Comparison of ENCODE assay signal across 13 mouse cellular contexts in the genomic region with DNA sequence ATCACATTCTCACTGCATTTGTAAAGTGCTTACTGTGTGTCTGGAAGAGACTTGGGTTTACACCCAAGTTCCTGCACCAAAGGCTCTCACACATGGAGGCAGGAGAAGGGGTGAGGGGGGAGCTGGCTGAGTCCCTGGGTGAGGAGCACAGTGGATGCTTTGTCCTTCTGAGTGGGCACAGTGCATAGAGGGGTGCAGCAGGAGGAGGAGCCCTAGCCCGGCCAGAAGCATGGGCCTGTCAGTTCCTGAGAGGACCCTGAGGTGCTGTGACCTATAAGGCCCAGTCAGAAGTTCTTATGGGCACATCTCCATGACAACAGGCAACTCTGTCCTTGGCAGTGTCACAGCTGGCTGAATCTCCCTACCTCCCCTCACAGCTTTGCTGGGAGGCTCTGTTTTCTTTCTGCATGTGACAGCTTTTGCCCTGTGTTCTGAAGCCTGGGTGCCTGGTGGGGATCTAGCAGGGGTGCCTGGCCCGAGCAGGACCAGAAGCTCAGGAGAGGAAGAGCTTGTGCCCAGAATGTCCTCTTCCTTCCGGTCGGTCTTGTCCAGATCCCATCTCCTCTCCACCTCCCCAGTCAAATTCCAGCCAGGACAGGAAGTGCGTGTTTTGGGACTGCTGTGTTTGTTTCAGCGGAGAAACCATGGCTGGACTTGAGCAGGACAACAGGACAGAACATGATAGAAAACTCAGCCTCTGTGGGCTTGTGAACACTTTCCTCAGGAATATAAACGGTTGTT. TPM values are rescaled to one million over a fixed set of nuclear protein-coding genes. Genes with fewer than 3 reads are reported as not detected.
DNase-seq lines count a peak whose midpoint lies in the region; ATAC-seq lines count a peak whose summit lies in the region.
"Had no signal": no experiment of that assay in that cellular context is flagged by ENCODE, and none has a peak within 500 bp of the region (broad histone marks: within the 10 kb centered on the region; RNA-seq: fewer than 3 reads in every experiment).

No protein-coding gene starts in this region.

- H3K9me3 ChIP-seq in hindbrain, embryonic 15.5 days, result no peaks in the 10 kb centered on the region
- H3K9me3 ChIP-seq in hindbrain, embryonic 12.5 days (replicated peaks), result no peaks in the 10 kb centered on the region
- no peaks in the 10 kb centered on the region for H3K9me3 ChIP-seq in midbrain, embryonic 11.5 days (ENCODE audit: control insufficient read depth, low read length)
- H3K9me3 ChIP-seq in midbrain, embryonic 10.5 days (replicated peaks), result no peaks in the 10 kb centered on the region
- H3K9me3 ChIP-seq: embryonic facial prominence, embryonic 12.5 days; liver, embryonic 15.5 days had no signal

- no peak overlapping the region for H3K9ac ChIP-seq in hindbrain, embryonic 15.5 days
- no peak overlapping the region for H3K9ac ChIP-seq in hindbrain, embryonic 12.5 days
- H3K9ac ChIP-seq in midbrain, embryonic 11.5 days (ENCODE audit: low read length), result no peak overlapping the region
- H3K9ac ChIP-seq: embryonic facial prominence, embryonic 12.5 days; liver, embryonic 15.5 days had no signal

- WGBS in hindbrain, embryonic 15.5 days, result 74% methylated on average over 7 of the region's 7 CpGs
- WGBS in hindbrain, embryonic 12.5 days, result 68% methylated on average over 7 of the region's 7 CpGs
- WGBS in midbrain, embryonic 11.5 days, result 80% methylated on average over 7 of the region's 7 CpGs
- WGBS in midbrain, embryonic 10.5 days, result 78% methylated on average over 7 of the region's 7 CpGs

- H3K27me3 ChIP-seq in hindbrain, embryonic 15.5 days, result no peaks in the 10 kb centered on the region
- H3K27me3 ChIP-seq in hindbrain, embryonic 12.5 days, result no peaks in the 10 kb centered on the region
- H3K27me3 ChIP-seq in midbrain, embryonic 11.5 days (ENCODE audit: control insufficient read depth, insufficient read depth, low read length), result no peaks in the 10 kb centered on the region
- no peaks in the 10 kb centered on the region for H3K27me3 ChIP-seq in midbrain, embryonic 10.5 days (ENCODE audit: low read depth, poor library complexity, severe bottlenecking)
- H3K27me3 ChIP-seq: embryonic facial prominence, embryonic 12.5 days had no signal

- H3K4me1 ChIP-seq in hindbrain, embryonic 15.5 days (replicated peaks), result peaks cover 3% of the 10 kb centered on the region; the same call in 1 of the 2 replicates
- no peaks in the 10 kb centered on the region for H3K4me1 ChIP-seq in hindbrain, embryonic 12.5 days
- 0 out of 2 replicates have a peak, but pooled peaks cover 2% of the 10 kb centered on the region for H3K4me1 ChIP-seq in midbrain, embryonic 11.5 days (ENCODE audit: control insufficient read depth, insufficient read depth, low read length)
- peaks cover 9% of the 10 kb centered on the region; the same call in 1 of the 2 replicates for H3K4me1 ChIP-seq in midbrain, embryonic 10.5 days
- H3K4me1 ChIP-seq: embryonic facial prominence, embryonic 12.5 days had no signal

- peak; percentile 26 to 35 for DNase-seq in adrenal gland, postnatal 36 days
- no peak for DNase-seq in adrenal gland, adult 18-20 months (ENCODE audit: low spot score in 2 of 2)
- peak; percentile 68 for DNase-seq in midbrain, embryonic 11.5 days (ENCODE audit: low spot score, missing footprints)
- DNase-seq in midbrain, embryonic 10.5 days (ENCODE audit: low spot score), result no peak
- DNase-seq in lung, postnatal 4 days, result peak; percentile 37 to 57
- no peak for DNase-seq in urinary bladder, postnatal 4 days (ENCODE audit: low spot score in 2 of 2)
- DNase-seq: cerebellum, adult 2 months; layer of hippocampus, postnatal 36 days had no signal

- no peaks in the 10 kb centered on the region for H3K36me3 ChIP-seq in hindbrain, embryonic 15.5 days
- H3K36me3 ChIP-seq in hindbrain, embryonic 12.5 days, result no peaks in the 10 kb centered on the region
- H3K36me3 ChIP-seq in midbrain, embryonic 11.5 days (ENCODE audit: control insufficient read depth, insufficient read depth, low read length), result no peaks in the 10 kb centered on the region
- H3K36me3 ChIP-seq in midbrain, embryonic 10.5 days, result no peaks in the 10 kb centered on the region
- H3K36me3 ChIP-seq: embryonic facial prominence, embryonic 12.5 days had no signal

- no peak overlapping the region for H3K4me3 ChIP-seq in hindbrain, embryonic 15.5 days
- no peak overlapping the region for H3K4me3 ChIP-seq in hindbrain, embryonic 12.5 days
- no peak overlapping the region for H3K4me3 ChIP-seq in midbrain, embryonic 11.5 days (ENCODE audit: low read depth, low read length)
- H3K4me3 ChIP-seq in midbrain, embryonic 10.5 days, result no peak overlapping the region
- H3K4me3 ChIP-seq: embryonic facial prominence, embryonic 12.5 days; liver, embryonic 15.5 days had no signal

- no peak overlapping the region for H3K4me2 ChIP-seq in hindbrain, embryonic 15.5 days
- H3K4me2 ChIP-seq in hindbrain, embryonic 12.5 days (replicated peaks), result no peak overlapping the region
- no peak overlapping the region for H3K4me2 ChIP-seq in midbrain, embryonic 11.5 days
- H3K4me2 ChIP-seq: embryonic facial prominence, embryonic 12.5 days; liver, embryonic 15.5 days had no signal

- ATAC-seq in hindbrain, embryonic 15.5 days (ENCODE audit: low FRiP score, low read depth), result no peak
- ATAC-seq in hindbrain, embryonic 12.5 days (ENCODE audit: low FRiP score), result no peak
- no peak for ATAC-seq in midbrain, embryonic 11.5 days (ENCODE audit: low FRiP score)

- peak overlapping the region; percentile 7; the same call in 1 of the 2 replicates for H3K27ac ChIP-seq in hindbrain, embryonic 15.5 days (replicated peaks)
- no peak overlapping the region for H3K27ac ChIP-seq in hindbrain, embryonic 12.5 days
- H3K27ac ChIP-seq in midbrain, embryonic 11.5 days (ENCODE audit: low read depth, low read length), result no peak overlapping the region
- H3K27ac ChIP-seq in midbrain, embryonic 10.5 days (replicated peaks), result no peak overlapping the region
- H3K27ac ChIP-seq: embryonic facial prominence, embryonic 12.5 days; liver, embryonic 15.5 days had no signal

RNA-seq across cellular contexts. Expression of gene Rd3, which starts 15.0 kb away (rescaled TPM):
- under 1 TPM in 1 of 2 experiments, not detected in 1; 0.36 TPM for total RNA-seq in adrenal gland, postnatal 36 days (2021)
- total RNA-seq in adrenal gland, adult 18-20 months (2021), result under 1 TPM in 1 of 2 experiments, not detected in 1; 0.17 TPM
- polyA plus RNA-seq in hindbrain, embryonic 15.5 days (2015; fragmentation: Nextera tagmentation; extraction: Ambion mirVana), result 3.0 and 4.0 TPM in 2 replicates
- 4.4 and 5.3 TPM in 2 replicates for polyA plus RNA-seq in hindbrain, embryonic 12.5 days (2016; fragmentation: Nextera tagmentation; extraction: Ambion mirVana)
- 1.3 and 1.7 TPM in 2 replicates for polyA plus RNA-seq in midbrain, embryonic 11.5 days (2014; fragmentation: Nextera tagmentation; extraction: Ambion mirVana)
- polyA plus RNA-seq in midbrain, embryonic 10.5 days (2016; fragmentation: Nextera tagmentation; extraction: Ambion mirVana), result 0.62 and 0.82 TPM in 2 replicates
- total RNA-seq: MEL had no signal

Comparison
In these comparisons a context has a peak if more than half of its experiments do, and no peak if none do; other contexts are left out.
1. DNase-seq: peak in adrenal gland, postnatal 36 days (2 of 2), midbrain, embryonic 11.5 days (single experiment) and lung, postnatal 4 days (2 of 2); none in adrenal gland, adult 18-20 months (0 of 2), midbrain, embryonic 10.5 days (single experiment) and urinary bladder, postnatal 4 days (0 of 2).